Mouse (Mus musculus): ENCODE data around the gene Bud23.

Gene Bud23

GRCm38 (mm10) chr5:135064909-135065446 lies at the start of gene Bud23:
Gene Bud23 (minus strand): TSS chr5:135064959.
- DNase-seq, result peak in 1 of 2 experiments; percentile 18

- peak; percentile 67 to 72 for DNase-seq
Measured at GRCm38 (mm10) chr5:135113782-135114181, 49.0 kb upstream of the Bud23 start.

GRCm38 (mm10) chr5:135109976-135110375 lies 45.2 kb upstream of the Bud23 start:
- peak; percentile 61 to 73 for DNase-seq

GRCm38 (mm10) chr5:135109426-135109825 lies 44.7 kb upstream of the Bud23 start:
- peak; percentile 61 to 63 for DNase-seq

- DNase-seq, result peak; percentile 56 to 67
Measured at GRCm38 (mm10) chr5:135109017-135109416, 44.3 kb upstream of the Bud23 start.

GRCm38 (mm10) chr5:135107521-135108501 lies 43.1 kb upstream of the Bud23 start:
- peak; percentile 96 for DNase-seq

GRCm38 (mm10) chr5:135106758-135107256 lies 42.0 kb upstream of the Bud23 start:
- DNase-seq, result peak; percentile 95 to 96

- peak in 1 of 2 experiments; percentile 65 for DNase-seq
Measured at GRCm38 (mm10) chr5:135103999-135104660, 39.4 kb upstream of the Bud23 start.

GRCm38 (mm10) chr5:135100981-135101380 lies 36.2 kb upstream of the Bud23 start:
- no peak for DNase-seq

GRCm38 (mm10) chr5:135089653-135090052 lies 24.9 kb upstream of the Bud23 start, which contains the start of gene Mlxipl:
Gene Mlxipl (plus strand): TSS chr5:135089890.
- DNase-seq, result peak; percentile 87

- DNase-seq, result no peak
Measured at GRCm38 (mm10) chr5:135086871-135087270, 22.1 kb upstream of the Bud23 start.

GRCm38 (mm10) chr5:135080539-135080938 lies 15.8 kb upstream of the Bud23 start:
- peak; percentile 49 to 50 for DNase-seq

- no peak for DNase-seq
Measured at GRCm38 (mm10) chr5:135079578-135079977, 14.8 kb upstream of the Bud23 start.

- peak in 1 of 2 experiments; percentile 13 for DNase-seq
Measured at GRCm38 (mm10) chr5:135078482-135078810, 13.7 kb upstream of the Bud23 start.

- peak; percentile 91 to 97 for DNase-seq
Measured at GRCm38 (mm10) chr5:135077564-135078481, 13.1 kb upstream of the Bud23 start, which contains the start of gene Vps37d. Gene Vps37d (minus strand): TSS chr5:135078266.

GRCm38 (mm10) chr5:135076931-135077505 lies 12.3 kb upstream of the Bud23 start:
- DNase-seq, result peak; percentile 78 to 80

GRCm38 (mm10) chr5:135076368-135076767 lies 11.6 kb upstream of the Bud23 start:
- DNase-seq, result peak; percentile 23 to 48

- peak in 1 of 2 experiments; percentile 14 for DNase-seq
Measured at GRCm38 (mm10) chr5:135075655-135076054, 10.9 kb upstream of the Bud23 start.

GRCm38 (mm10) chr5:135073349-135074150 lies 8.8 kb upstream of the Bud23 start:
- no peak for DNase-seq

- DNase-seq, result no peak
Measured at GRCm38 (mm10) chr5:135072720-135073119, 8.0 kb upstream of the Bud23 start.

- no peak for DNase-seq
Measured at GRCm38 (mm10) chr5:135072061-135072460, 7.3 kb upstream of the Bud23 start.
